Mouse (Mus musculus) CH12.LX (cell line): ENCODE data around the gene Cep295nl. TPM values are rescaled to one million over a fixed set of nuclear protein-coding genes. Genes with fewer than 3 reads are reported as not detected.

Source experiments
- DNase-seq: peaks from one replicate; pipeline ENCODE4 v3.0.0-alpha.2; 2013; ENCODE audit errors: extremely low read depth
- H3K27ac ChIP-seq: 2 replicates; pipeline ENCODE4 v1.5.1; 2012; ENCODE audit warnings: low read depth, mild to moderate bottlenecking, control low read depth, moderate library complexity; ENCODE audit not compliant: insufficient read depth
- H3K27me3 ChIP-seq: replicated peaks from 2 replicates; pipeline ENCODE3; 2012; ENCODE audit warnings: inconsistent platforms
- H3K36me3 ChIP-seq, 2 experiments: replicated peaks in 1 of 2; 2 replicates each; pipeline versions ENCODE3 to v1.6.1; 2012; ENCODE audit warnings: inconsistent platforms in 1 of 2, low read length in 1 of 2, mild to moderate bottlenecking in 1 of 2, mixed read lengths in 1 of 2, moderate library complexity in 1 of 2; ENCODE audit not compliant: control insufficient read depth in 1 of 2, insufficient read depth in 1 of 2
- H3K4me1 ChIP-seq, 2 experiments: 2 replicates each; pipeline ENCODE4 v1.6.1; 2012; ENCODE audit warnings: inconsistent platforms in 1 of 2, moderate library complexity in 1 of 2; ENCODE audit not compliant: insufficient read depth in 2 of 2, control insufficient read depth in 1 of 2
- H3K4me2 ChIP-seq: 2 replicates; pipeline ENCODE4 v1.6.1; 2012; ENCODE audit warnings: low read depth, mild to moderate bottlenecking, control low read depth; ENCODE audit not compliant: poor library complexity, insufficient read depth, severe bottlenecking
- H3K4me3 ChIP-seq, 3 experiments: fragments of 150-350 bp in 1 of 3; sonication (generic) in 1 of 3; replicated peaks in 1 of 3; 2 replicates each; pipeline versions ENCODE3 to v1.5.1; 2011 to 2012; ENCODE audit warnings: low read depth in 2 of 3, low read length in 2 of 3, mild to moderate bottlenecking in 2 of 3, moderate library complexity in 2 of 3, control low read depth in 1 of 3, improper control_type of control experiment in 1 of 3, inconsistent platforms in 1 of 3, mixed read lengths in 1 of 3; ENCODE audit not compliant: poor library complexity in 1 of 3
- H3K79me2 ChIP-seq: replicated peaks from 2 replicates; pipeline ENCODE4 v1.6.1; 2012; ENCODE audit warnings: mild to moderate bottlenecking, moderate library complexity; ENCODE audit not compliant: control insufficient read depth, poor library complexity, insufficient read depth, severe bottlenecking; ENCODE audit errors: extremely low read depth
- H3K9ac ChIP-seq: 2 replicates; pipeline ENCODE4 v1.6.1; 2012; ENCODE audit warnings: low read depth, mild to moderate bottlenecking, control low read depth, moderate library complexity; ENCODE audit not compliant: insufficient read depth
- H3K9me3 ChIP-seq: replicated peaks from 2 replicates; pipeline ENCODE3; 2012; ENCODE audit warnings: low read length, inconsistent platforms, mixed read lengths
- BHLHE40 ChIP-seq: IDR thresholded peaks from 2 replicates; pipeline ENCODE4 v1.6.1; 2011; ENCODE audit warnings: mild to moderate bottlenecking, low read depth, low read length, improper control_type of control experiment
- CTCF ChIP-seq, 2 experiments: IDR thresholded peaks in 1 of 2; conservative IDR thresholded peaks in 1 of 2; 2 replicates each; pipeline ENCODE4 v1.5.1; 2011 to 2012; ENCODE audit warnings: low read depth in 2 of 2, low read length in 2 of 2, improper control_type of control experiment in 1 of 2, inconsistent platforms in 1 of 2, mild to moderate bottlenecking in 1 of 2, moderate library complexity in 1 of 2
- E2F4 ChIP-seq: IDR thresholded peaks from 2 replicates; pipeline ENCODE4 v1.6.1; 2011; ENCODE audit warnings: low read depth, low read length, improper control_type of control experiment; ENCODE audit not compliant: insufficient replicate concordance
- ELF1 ChIP-seq: IDR thresholded peaks from 2 replicates; pipeline ENCODE4 v1.6.1; 2014; ENCODE audit warnings: low read depth, mild to moderate bottlenecking, inconsistent platforms, low read length, improper control_type of control experiment
- EP300 ChIP-seq: IDR thresholded peaks from 2 replicates; pipeline ENCODE4 v1.6.1; 2011; ENCODE audit warnings: low read length, improper control_type of control experiment
- ETS1 ChIP-seq: conservative IDR thresholded peaks from 2 replicates; pipeline ENCODE4 v1.6.1; 2012; ENCODE audit warnings: low read depth, mild to moderate bottlenecking, inconsistent platforms, low read length, improper control_type of control experiment, moderate library complexity
- MAFK ChIP-seq: IDR thresholded peaks from 2 replicates; pipeline ENCODE4 v1.6.1; 2011; ENCODE audit warnings: low read length, improper control_type of control experiment; ENCODE audit not compliant: insufficient replicate concordance
- MEF2A ChIP-seq: IDR thresholded peaks from 2 replicates; pipeline ENCODE4 v1.6.1; 2014; ENCODE audit warnings: low read depth, mild to moderate bottlenecking, inconsistent platforms, low read length, improper control_type of control experiment, borderline replicate concordance
- MXI1 ChIP-seq: IDR thresholded peaks from 2 replicates; pipeline ENCODE4 v1.6.1; 2011; ENCODE audit warnings: mild to moderate bottlenecking, low read depth, low read length, improper control_type of control experiment
- NRF1 ChIP-seq: IDR thresholded peaks from 2 replicates; pipeline ENCODE4 v1.6.1; 2014; ENCODE audit warnings: low read depth, mild to moderate bottlenecking, inconsistent platforms, low read length, improper control_type of control experiment, moderate library complexity
- PAX5 ChIP-seq: IDR thresholded peaks from 2 replicates; pipeline ENCODE4 v1.6.1; 2012; ENCODE audit warnings: low read length, inconsistent platforms, mixed read lengths
- POLR2A ChIP-seq: IDR thresholded peaks from 2 replicates; pipeline ENCODE4 v1.6.1; 2011; ENCODE audit warnings: low read depth, mild to moderate bottlenecking, improper control_type of control experiment, low read length
- RAD21 ChIP-seq: IDR thresholded peaks from 2 replicates; pipeline ENCODE4 v1.6.1; 2011; ENCODE audit warnings: low read depth, mild to moderate bottlenecking, low read length, improper control_type of control experiment, moderate library complexity
- SMC3 ChIP-seq: IDR thresholded peaks from 2 replicates; pipeline ENCODE4 v1.6.1; 2011; ENCODE audit warnings: low read depth, low read length, improper control_type of control experiment
- TBP ChIP-seq: conservative IDR thresholded peaks from 2 replicates; pipeline ENCODE4 v1.6.1; 2011; ENCODE audit warnings: low read depth, low read length, improper control_type of control experiment
- TCF12 ChIP-seq: IDR thresholded peaks from 2 replicates; pipeline ENCODE4 v1.6.1; 2014; ENCODE audit warnings: low read depth, mild to moderate bottlenecking, inconsistent platforms, low read length, improper control_type of control experiment
- USF1 ChIP-seq: IDR thresholded peaks from 2 replicates; pipeline ENCODE4 v1.6.1; 2014; ENCODE audit warnings: low read depth, mild to moderate bottlenecking, inconsistent platforms, low read length, improper control_type of control experiment
- USF2 ChIP-seq: conservative IDR thresholded peaks from 2 replicates; pipeline ENCODE4 v1.6.1; 2011; ENCODE audit warnings: low read depth, low read length, improper control_type of control experiment
- dilution Hi-C: fragments of 300-500 bp; cut with MboI; formaldehyde crosslinking; loops from 2 replicates; pipeline ENCODE4 v1.14.3; 2020; ENCODE audit warnings: low sequenced_read_pairs; ENCODE audit not compliant: extremely low pct_unique_long_range_greater_than_20kb, extremely low pct_ligation_motif_present
- in situ Hi-C: fragments of 300-500 bp; cut with MboI; formaldehyde crosslinking; loops from 3 replicates; pipeline ENCODE4 v1.14.3; 2019; ENCODE audit warnings: low sequenced_read_pairs, low pct_ligation_motif_present, low pct_unique_long_range_greater_than_20kb, mixed read lengths
- polyA plus RNA-seq: library from polyadenylated mRNA; unstranded; fragments of >175 nt; gene quantifications from 2 replicates; pipeline ENCODE4 v1.2.1, GENCODE M21; 2012; ENCODE audit warnings: low read depth; ENCODE audit not compliant: insufficient read length
- total RNA-seq, 2 experiments: library from RNA; depleted of rRNA; stranded (reverse); fragments of 300-350 nt in 1 of 2; fragments of >200 nt in 1 of 2; gene quantifications; 2 replicates each; pipeline ENCODE4 v1.2.3; 2012 to 2014

The Cep295nl gene
- total and polyA plus RNA-seq, 3 experiments: not detected

DNA sequence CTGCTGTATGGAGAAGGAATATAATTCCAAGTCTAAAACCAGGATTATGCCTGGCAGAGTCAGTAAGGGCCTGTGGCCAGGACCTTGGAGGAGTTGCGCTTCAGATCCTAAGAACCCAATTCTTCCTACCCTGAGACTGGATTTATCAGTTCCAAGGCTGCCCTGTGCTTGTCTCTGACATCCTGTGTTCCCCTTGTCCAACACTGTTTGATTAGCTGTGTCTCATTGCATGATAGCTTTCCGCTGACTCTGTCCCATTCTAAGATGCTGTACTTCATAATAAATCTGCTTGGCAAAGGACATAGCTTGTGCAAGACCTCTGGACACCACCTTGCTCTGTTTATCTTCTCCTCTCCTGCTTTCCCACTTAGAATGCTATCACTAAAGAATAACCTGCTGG is 5.1 kb upstream of the Cep295nl start:
- H3K79me2 ChIP-seq: no peaks in the 10 kb centered on the region
- DNase-seq: no peak
- TF ChIP-seq ETS1 (no peak), ELF1 (no peak), PAX5 (no peak), MAFK (no peak), MEF2A (no peak), TCF12 (no peak), NRF1 (no peak), CTCF (conservative IDR thresholded peaks at IDR 0.05 in 1 of 2, IDR thresholded peaks at IDR 0.05 in 1 of 2; ENCODE audit: low read depth in 2 of 2, low read length in 2 of 2) (no peak), EP300 (no peak), E2F4 (no peak), POLR2A (no peak), MXI1 (no peak), USF1 (no peak), RAD21 (no peak)
- H3K27me3 ChIP-seq: no peaks in the 10 kb centered on the region
- no peaks in the 10 kb centered on the region for H3K9me3 ChIP-seq
- in situ Hi-C loops (no loop called here), dilution Hi-C loops (no loop called here)
- H3K27ac ChIP-seq: no peak overlapping the region
- no peak overlapping the region for H3K4me2 ChIP-seq
- no peaks in the 10 kb centered on the region for H3K36me3 ChIP-seq
- peaks cover 28 to 63% of the 10 kb centered on the region in 2 experiments for H3K4me1 ChIP-seq
- no peak overlapping the region for H3K9ac ChIP-seq
- H3K4me3 ChIP-seq: no peak overlapping the region

DNA sequence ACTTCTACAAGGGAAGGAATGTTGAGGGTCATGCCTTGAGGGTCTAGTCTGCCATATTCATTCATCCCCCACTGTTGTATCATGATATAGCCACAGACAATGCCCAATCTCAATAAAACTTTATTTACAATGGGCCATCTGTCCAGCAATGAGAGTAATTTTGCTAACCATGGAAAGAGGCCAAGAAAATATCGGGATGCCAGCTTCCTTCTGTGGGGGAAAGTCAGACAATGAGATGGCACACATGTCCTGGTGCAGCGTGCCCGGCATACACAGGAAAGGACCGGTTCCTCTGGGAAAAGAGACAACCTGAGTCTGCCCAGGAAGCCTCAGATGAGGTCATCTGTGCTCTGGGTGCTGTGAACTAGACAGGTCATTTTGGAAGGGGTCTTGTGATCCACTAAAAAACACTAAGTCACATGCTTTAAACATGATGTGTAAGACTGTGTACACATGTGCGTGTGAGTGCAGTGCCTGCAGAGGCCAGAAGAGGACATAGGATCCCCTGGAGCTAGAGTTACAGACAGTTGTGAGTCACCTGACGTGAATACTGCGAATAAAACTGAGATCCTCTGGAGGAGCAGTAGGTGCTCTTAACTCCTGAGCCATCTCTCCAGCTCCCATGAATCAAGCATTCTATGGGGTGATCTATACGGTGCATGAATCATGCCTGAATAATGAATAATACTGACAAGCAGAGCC is 4.2 kb upstream of the Cep295nl start:
- no peaks in the 10 kb centered on the region for H3K27me3 ChIP-seq
- H3K4me3 ChIP-seq: no peak overlapping the region
- H3K9me3 ChIP-seq: no peaks in the 10 kb centered on the region
- H3K9ac ChIP-seq: no peak overlapping the region
- no peak for TF ChIP-seq USF2
- TF ChIP-seq TBP: no peak
- TF ChIP-seq RAD21: peak; percentile 1
- peak in 1 of 2 experiments; percentile 38; a peak in 2 of 4 replicates for TF ChIP-seq CTCF (conservative IDR thresholded peaks at IDR 0.05 in 1 of 2, IDR thresholded peaks at IDR 0.05 in 1 of 2; ENCODE audit: low read depth in 2 of 2, low read length in 2 of 2)
- TF ChIP-seq BHLHE40: 0 out of 2 replicates have a peak, but pooled peaks have one; percentile 25
- TF ChIP-seq SMC3: peak; percentile 24
- in situ Hi-C loops: no loop called here
- no peak overlapping the region for H3K27ac ChIP-seq
- DNase-seq: no peak
- no peaks in the 10 kb centered on the region for H3K79me2 ChIP-seq
- no peak overlapping the region for H3K4me2 ChIP-seq
- H3K4me1 ChIP-seq: peaks cover 31 to 70% of the 10 kb centered on the region in 2 experiments
- dilution Hi-C loops: no loop called here
- H3K36me3 ChIP-seq: no peaks in the 10 kb centered on the region
